Mouse (Mus musculus): ENCODE measurements around the gene Ppp1r11. TPM values are rescaled to one million over a fixed set of nuclear protein-coding genes. Genes with fewer than 3 reads are reported as not detected.

The Ppp1r11 gene
- polyA plus RNA-seq (2012; rRNA removed): 24.8 and 31.2 TPM in 2 replicates

GRCm38 (mm10) chr17:36950981-36951947 lies at the start of gene Ppp1r11:
TSS of gene Ppp1r11 (minus strand) at chr17:36951741.

DNA sequence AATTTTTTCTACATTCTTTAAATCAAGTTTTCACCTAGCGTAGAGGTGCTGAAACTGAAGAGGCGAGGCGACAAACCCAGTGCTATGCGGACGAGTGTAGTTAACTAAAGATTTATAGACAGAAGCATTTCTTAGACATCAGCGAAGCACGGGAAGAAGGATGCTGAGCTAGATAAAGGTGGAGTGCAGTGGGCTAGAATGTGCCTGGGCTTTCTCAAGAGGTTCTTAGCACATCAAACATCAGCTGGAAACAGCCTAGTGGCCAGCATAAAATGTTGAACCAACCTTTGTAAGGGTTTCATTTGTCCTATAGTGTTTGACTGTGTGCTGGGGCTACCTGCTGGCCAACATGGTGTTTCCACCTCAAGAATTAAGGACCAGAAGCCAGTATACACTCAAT lies 49.3 kb upstream of the Ppp1r11 start, which contains the start of gene Zfp57:
Gene Zfp57 (plus strand): TSS at position 301 of the 400 bp plus-strand sequence.

GRCm38 (mm10) chr17:36989437-36989836 lies 37.9 kb upstream of the Ppp1r11 start, which contains the start of gene H2-M5:
TSS of gene H2-M5 (minus strand) at chr17:36989537.

GRCm38 (mm10) chr17:36981221-36981813 lies 29.8 kb upstream of the Ppp1r11 start, which contains the start of gene 2410137M14Rik:
TSS of gene 2410137M14Rik (minus strand) at chr17:36981237.

GRCm38 (mm10) chr17:36957999-36958743 lies 6.6 kb upstream of the Ppp1r11 start, which contains the start of the genes Znrd1 and Znrd1as:
TSS of gene Znrd1 (minus strand) at chr17:36958559.
TSS of gene Znrd1as (plus strand) at chr17:36958592.

GRCm38 (mm10) chr17:36942791-36943471 lies 8.6 kb downstream of the Ppp1r11 start, which contains the start of gene Rnf39:
TSS of gene Rnf39 (plus strand) at chr17:36942918.

Other genes starting within 250 kb of the Ppp1r11 start
- gene H2-M10.5, start 178.8 kb downstream of the Ppp1r11 start, polyA plus RNA-seq (2012; rRNA removed): not detected in 2 replicates
- not detected in 2 replicates for gene H2-M10.6, start 139.6 kb downstream of the Ppp1r11 start, polyA plus RNA-seq (2012; rRNA removed)
- 54.2 and 58.7 TPM in 2 replicates for gene Trim26, start 114.6 kb downstream of the Ppp1r11 start, polyA plus RNA-seq (2012; rRNA removed)
- gene Trim15, start 84.5 kb downstream of the Ppp1r11 start, polyA plus RNA-seq (2012; rRNA removed): 0.43 and 1.4 TPM in 2 replicates
- 0.10 TPM in 1 of 2 replicates, not detected in the other for gene Trim10, start 82.2 kb downstream of the Ppp1r11 start, polyA plus RNA-seq (2012; rRNA removed)
- gene Trim40, start 61.6 kb downstream of the Ppp1r11 start, polyA plus RNA-seq (2012; rRNA removed): 0.14 and 0.17 TPM in 2 replicates
- gene Trim31, start 53.6 kb downstream of the Ppp1r11 start, polyA plus RNA-seq (2012; rRNA removed): not detected in 2 replicates
- gene Rnf39, start 8.8 kb downstream of the Ppp1r11 start, polyA plus RNA-seq (2012; rRNA removed): 2.8 and 4.4 TPM in 2 replicates
- gene Znrd1, start 6.8 kb upstream of the Ppp1r11 start, polyA plus RNA-seq (2012; rRNA removed): 26.6 and 33.4 TPM in 2 replicates
- gene Znrd1as, start 6.9 kb upstream of the Ppp1r11 start, polyA plus RNA-seq (2012; rRNA removed): 0.36 and 1.5 TPM in 2 replicates
- not detected in 2 replicates for gene 2410137M14Rik, start 29.5 kb upstream of the Ppp1r11 start, polyA plus RNA-seq (2012; rRNA removed)
- 0.54 and 1.4 TPM in 2 replicates for gene H2-M5, start 37.8 kb upstream of the Ppp1r11 start, polyA plus RNA-seq (2012; rRNA removed)
- gene Zfp57, start 49.4 kb upstream of the Ppp1r11 start, polyA plus RNA-seq (2012; rRNA removed): 16.9 and 20.7 TPM in 2 replicates
- not detected in 2 replicates for gene Mog, start 71.7 kb upstream of the Ppp1r11 start, polyA plus RNA-seq (2012; rRNA removed)
- gene Gabbr1, start 94.2 kb upstream of the Ppp1r11 start, polyA plus RNA-seq (2012; rRNA removed): 60.3 and 72.3 TPM in 2 replicates
- not detected in 2 replicates for gene Olfr90, start 136.8 kb upstream of the Ppp1r11 start, polyA plus RNA-seq (2012; rRNA removed)
- gene Olfr91, start 146.5 kb upstream of the Ppp1r11 start, polyA plus RNA-seq (2012; rRNA removed): not detected in 2 replicates
- not detected in 2 replicates for gene Olfr92, start 168.3 kb upstream of the Ppp1r11 start, polyA plus RNA-seq (2012; rRNA removed)
- gene Olfr93, start 209.8 kb upstream of the Ppp1r11 start, polyA plus RNA-seq (2012; rRNA removed): not detected in 2 replicates
- gene Ubd, start 242.2 kb upstream of the Ppp1r11 start, polyA plus RNA-seq (2012; rRNA removed): not detected in 2 replicates
- not detected in 2 replicates for gene Olfr94, start 249.3 kb upstream of the Ppp1r11 start, polyA plus RNA-seq (2012; rRNA removed)

Measured in ovary, adult 2 months (tissue).